Mouse (Mus musculus) G1E (cell line): ENCODE results near the gene Lin54. TPM values are rescaled to one million over a fixed set of nuclear protein-coding genes. Genes with fewer than 3 reads are reported as not detected.
"Not testable (repeated sequence)": the region's sequence is repeated elsewhere in the genome, so short reads cannot be mapped to it uniquely, and the experiment has no call there.

Experiments
- ATAC-seq: 2 replicates; pipeline ENCODE4 v1.8.0; 2016; ENCODE audit warnings: mild to moderate bottlenecking; ENCODE audit not compliant: insufficient number of reproducible peaks, poor library complexity, low FRiP score, severe bottlenecking; ENCODE audit errors: extremely low read depth
- DNase-seq: peaks from one replicate; pipeline ENCODE4 v3.0.0; 2012; ENCODE audit warnings: low spot score
- H3K27me3 ChIP-seq: 2 replicates; pipeline ENCODE4 v1.6.1; 2012; ENCODE audit warnings: mild to moderate bottlenecking, low read length, inconsistent platforms; ENCODE audit not compliant: insufficient read depth
- H3K36me3 ChIP-seq: replicated peaks from 2 replicates; pipeline ENCODE3; 2012; ENCODE audit warnings: mild to moderate bottlenecking, inconsistent platforms
- H3K4me1 ChIP-seq: 2 replicates; pipeline ENCODE4 v1.6.1; 2012; ENCODE audit warnings: low read depth, low read length, inconsistent platforms, mixed read lengths; ENCODE audit not compliant: insufficient read depth
- H3K4me3 ChIP-seq: 2 replicates; pipeline ENCODE4 v1.5.1; 2012; ENCODE audit warnings: low read depth, mild to moderate bottlenecking, inconsistent platforms, low read length, moderate library complexity, mixed read lengths
- H3K9me3 ChIP-seq: replicated peaks from 2 replicates; pipeline ENCODE4 v1.6.1; 2012; ENCODE audit warnings: inconsistent platforms
- CTCF ChIP-seq: IDR thresholded peaks from 2 replicates; pipeline ENCODE4 v1.5.1; 2012; ENCODE audit warnings: low read depth, low read length, inconsistent platforms, mixed read lengths
- GATA1 ChIP-seq: IDR thresholded peaks from 2 replicates; pipeline ENCODE4 v1.6.1; 2012; ENCODE audit warnings: borderline replicate concordance, low read length, inconsistent platforms, mixed read lengths
- GATA2 ChIP-seq: IDR thresholded peaks from 2 replicates; pipeline ENCODE4 v1.6.1; 2012; ENCODE audit warnings: low read depth, low read length, inconsistent platforms, borderline replicate concordance
- POLR2AphosphoS5 ChIP-seq: IDR thresholded peaks from 2 replicates; pipeline ENCODE4 v1.6.1; 2012; ENCODE audit warnings: low read depth, low read length, inconsistent platforms; ENCODE audit not compliant: insufficient replicate concordance
- TAL1 ChIP-seq: conservative IDR thresholded peaks from 2 replicates; pipeline ENCODE4 v1.6.1; 2012; ENCODE audit warnings: low read depth, low read length, inconsistent platforms, mixed read lengths
- polyA plus RNA-seq: library from polyadenylated mRNA; stranded (reverse); fragments of >175 nt; gene quantifications from 2 replicates; pipeline ENCODE4 v1.2.3, GENCODE M21; 2012
- total RNA-seq, 2 experiments: library from RNA; stranded (forward) in 1 of 2; stranded (reverse) in 1 of 2; fragments of 200-1000 nt in 1 of 2; fragments of >200 nt in 1 of 2; fragmentation: Nextera tagmentation in 1 of 2; gene quantifications; 2 replicates each; pipeline ENCODE4 v1.2.3; 2014 to 2017

Lin54 gene
- total and polyA plus RNA-seq, 3 experiments, result 2.7 to 80.4 (median 76.0) TPM

GRCm38 (mm10) chr5:100428734-100429343, 71.6 kb downstream of the Lin54 start:
- TF ChIP-seq CTCF, result no peak
- TF ChIP-seq POLR2AphosphoS5, result no peak; the same call in 1 of the 2 replicates
- TF ChIP-seq TAL1, result no peak
- Histone ChIP-seq H3K27me3 (no peaks in the 10 kb centered on the region), H3K36me3 (peaks cover 55% of the 10 kb centered on the region), H3K4me1 (peaks cover 57% of the 10 kb centered on the region), H3K9me3 (no peaks in the 10 kb centered on the region), H3K4me3 (peak overlapping the region; percentile 97)
- DNase-seq (no peak), ATAC-seq (no peak)

- peaks cover 63% of the 10 kb centered on the region for H3K4me1 ChIP-seq
- no peak for ATAC-seq
Observed at GRCm38 (mm10) chr5:100428031-100428733, 72.3 kb downstream of the Lin54 start.

GRCm38 (mm10) chr5:100427276-100427675, 73.2 kb downstream of the Lin54 start:
- DNase-seq, result no peak

More at GRCm38 (mm10) chr5:100428031-100428733, 72.3 kb downstream of the Lin54 start:
- peak overlapping the region; percentile 97 for H3K4me3 ChIP-seq
- H3K36me3 ChIP-seq, result peaks cover 56% of the 10 kb centered on the region
- no peaks in the 10 kb centered on the region for H3K9me3 ChIP-seq
- H3K27me3 ChIP-seq, result no peaks in the 10 kb centered on the region
- no peak for DNase-seq
- no peak for TF ChIP-seq CTCF
- TF ChIP-seq GATA2, result no peak
- no peak for TF ChIP-seq GATA1
- no peak for TF ChIP-seq POLR2AphosphoS5
- no peak for TF ChIP-seq TAL1

GRCm38 (mm10) chr5:100425823-100426222, 74.6 kb downstream of the Lin54 start:
- H3K9me3 ChIP-seq, result not testable (repeated sequence)
- Histone ChIP-seq H3K36me3 (peaks cover 68% of the 10 kb centered on the region), H3K4me1 (peaks cover 70% of the 10 kb centered on the region)

More at GRCm38 (mm10) chr5:100427276-100427675, 73.2 kb downstream of the Lin54 start:
- H3K9me3 ChIP-seq, result no peaks in the 10 kb centered on the region
- H3K4me3 ChIP-seq, result peak overlapping the region; percentile 97
- no peaks in the 10 kb centered on the region for H3K27me3 ChIP-seq
- peaks cover 72% of the 10 kb centered on the region for H3K4me1 ChIP-seq
- ATAC-seq, result no peak
- TF ChIP-seq TAL1, result no peak
- TF ChIP-seq POLR2AphosphoS5, result no peak
- no peak for TF ChIP-seq GATA1
- no peak for TF ChIP-seq GATA2
- no peak for TF ChIP-seq CTCF
- H3K36me3 ChIP-seq, result peaks cover 64% of the 10 kb centered on the region

GRCm38 (mm10) chr5:100424252-100424651, 76.2 kb downstream of the Lin54 start:
- H3K9me3 ChIP-seq, result no peaks in the 10 kb centered on the region
- DNase-seq, result no peak
- TF ChIP-seq CTCF (no peak), POLR2AphosphoS5 (no peak), GATA2 (no peak), TAL1 (no peak), GATA1 (no peak)
- peaks cover 63% of the 10 kb centered on the region for H3K4me1 ChIP-seq
- peaks cover 83% of the 10 kb centered on the region for H3K36me3 ChIP-seq
- H3K27me3 ChIP-seq, result no peaks in the 10 kb centered on the region
- H3K4me3 ChIP-seq, result peak overlapping the region; percentile 62
- no peak for ATAC-seq

More at GRCm38 (mm10) chr5:100425823-100426222, 74.6 kb downstream of the Lin54 start:
- peak overlapping the region; percentile 60; the same call in 1 of the 2 replicates for H3K4me3 ChIP-seq
- not testable (repeated sequence) for DNase-seq, H3K27me3 ChIP-seq, ATAC-seq

GRCm38 (mm10) chr5:100423626-100424025, 76.8 kb downstream of the Lin54 start:
- no peak for TF ChIP-seq GATA1
- TF ChIP-seq GATA2, result no peak
- TF ChIP-seq POLR2AphosphoS5, result no peak
- no peak for TF ChIP-seq TAL1
- TF ChIP-seq CTCF, result no peak
- H3K27me3 ChIP-seq, result no peaks in the 10 kb centered on the region
- peaks cover 90% of the 10 kb centered on the region for H3K36me3 ChIP-seq
- no peaks in the 10 kb centered on the region for H3K9me3 ChIP-seq
- H3K4me3 ChIP-seq, result peak overlapping the region; percentile 59; the same call in 1 of the 2 replicates
- ATAC-seq (no peak), DNase-seq (no peak)
- H3K4me1 ChIP-seq, result peaks cover 63% of the 10 kb centered on the region
